Mouse (Mus musculus): ENCODE data around the gene Lce3e. TPM values are rescaled to one million over a fixed set of nuclear protein-coding genes. Genes with fewer than 3 reads are reported as not detected.

Gene Lce3e
- polyA plus RNA-seq (2012; rRNA removed), result not detected in 2 replicates

DNA sequence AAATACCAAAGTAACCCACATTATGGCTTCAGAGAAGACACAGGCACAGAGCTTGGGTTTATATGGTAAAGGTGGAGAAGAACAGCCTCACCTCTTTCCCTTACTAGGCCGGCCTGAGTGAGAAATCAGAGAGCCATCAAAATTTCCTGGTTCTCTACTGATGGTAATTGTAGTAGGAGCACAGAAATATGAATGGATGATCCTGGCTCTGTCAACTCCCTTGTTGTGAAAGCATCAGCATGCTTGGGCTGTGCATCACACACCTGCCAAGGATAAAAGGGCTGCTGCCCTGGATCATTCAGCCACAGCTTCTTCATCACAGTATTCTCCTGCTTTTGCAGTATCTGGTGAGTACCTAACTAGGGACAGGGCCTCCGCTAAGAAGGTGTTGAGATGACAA lies at the start of gene Lce3e:
TSS of gene Lce3e (plus strand) at position 301 of the 400 bp plus-strand sequence.
- WGBS, result 93% methylated on average over 2 of the region's 2 CpGs
- TF ChIP-seq CTCF (IDR thresholded peaks at IDR 0.05; ENCODE audit: borderline replicate concordance, insufficient read depth, low read depth, low read length) (no peak), POLR2A (IDR thresholded peaks at IDR 0.05; ENCODE audit: borderline replicate concordance, insufficient read depth, low read length) (no peak)
- no peak for DNase-seq
- no peak within 1 kb of the TSS for H3K27ac ChIP-seq (ENCODE audit: insufficient read depth, low read length)
- no peak within 1 kb of the TSS for H3K4me3 ChIP-seq (replicated peaks; ENCODE audit: insufficient read depth, low read depth, low read length)
- no peaks in the 10 kb centered on the region for H3K27me3 ChIP-seq (ENCODE audit: control insufficient read depth, insufficient read depth, low read length)
- H3K4me1 ChIP-seq (ENCODE audit: control insufficient read depth, insufficient read depth, low read length), result no peaks in the 10 kb centered on the region

- no peak overlapping the region for H3K27ac ChIP-seq (ENCODE audit: insufficient read depth, low read length)
- no peak overlapping the region for H3K4me3 ChIP-seq (replicated peaks; ENCODE audit: insufficient read depth, low read depth, low read length)
- TF ChIP-seq CTCF (IDR thresholded peaks at IDR 0.05; ENCODE audit: borderline replicate concordance, insufficient read depth, low read depth, low read length) (no peak), POLR2A (IDR thresholded peaks at IDR 0.05; ENCODE audit: borderline replicate concordance, insufficient read depth, low read length) (no peak)
- no peaks in the 10 kb centered on the region for H3K4me1 ChIP-seq (ENCODE audit: control insufficient read depth, insufficient read depth, low read length)
- WGBS, result 65% methylated on average over 4 of the region's 4 CpGs
- H3K27me3 ChIP-seq (ENCODE audit: control insufficient read depth, insufficient read depth, low read length), result no peaks in the 10 kb centered on the region
- DNase-seq, result no peak
Measured at GRCm38 (mm10) chr3:92920364-92920763, 46.5 kb upstream of the Lce3e start.

- DNase-seq, result no peak
- TF ChIP-seq CTCF (IDR thresholded peaks at IDR 0.05; ENCODE audit: borderline replicate concordance, insufficient read depth, low read depth, low read length) (no peak), POLR2A (IDR thresholded peaks at IDR 0.05; ENCODE audit: borderline replicate concordance, insufficient read depth, low read length) (no peak)
- H3K4me3 ChIP-seq (replicated peaks; ENCODE audit: insufficient read depth, low read depth, low read length), result no peak within 1 kb of the TSS
- no peak within 1 kb of the TSS for H3K27ac ChIP-seq (ENCODE audit: insufficient read depth, low read length)
- no peaks in the 10 kb centered on the region for H3K27me3 ChIP-seq (ENCODE audit: control insufficient read depth, insufficient read depth, low read length)
- 74% methylated on average over 2 of the region's 2 CpGs for WGBS
- no peaks in the 10 kb centered on the region for H3K4me1 ChIP-seq (ENCODE audit: control insufficient read depth, insufficient read depth, low read length)
Measured at GRCm38 (mm10) chr3:92926130-92926529, 40.7 kb upstream of the Lce3e start, which contains the start of gene Lce3a. Gene Lce3a, minus strand, starts transcription at chr3:92926230.

DNA sequence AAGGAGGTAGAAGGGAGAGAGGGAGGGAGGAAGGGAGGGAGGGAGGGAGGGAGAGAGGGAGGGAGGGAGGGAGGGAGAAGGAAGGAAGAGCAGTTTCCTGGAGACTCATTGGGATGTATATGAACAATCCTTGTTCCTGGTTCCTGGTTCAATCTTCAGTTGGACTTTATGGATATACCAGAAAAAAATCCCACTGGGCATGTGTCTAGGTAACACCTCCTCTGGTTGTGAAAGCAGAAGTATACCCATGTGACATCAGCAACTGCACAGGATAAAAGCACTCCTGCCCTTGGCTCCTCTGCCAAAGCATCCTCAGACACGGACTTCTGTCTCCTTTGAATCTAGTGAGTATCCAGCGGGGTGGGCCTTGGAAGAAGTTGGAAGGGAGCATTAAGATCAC lies 34.2 kb upstream of the Lce3e start, which contains the start of gene Lce3b:
TSS of gene Lce3b (plus strand) at position 301 of the 400 bp plus-strand sequence.
- Histone ChIP-seq H3K4me3 (replicated peaks; ENCODE audit: insufficient read depth, low read depth, low read length) (no peak within 1 kb of the TSS), H3K27me3 (ENCODE audit: control insufficient read depth, insufficient read depth, low read length) (no peaks in the 10 kb centered on the region), H3K27ac (ENCODE audit: insufficient read depth, low read length) (no peak within 1 kb of the TSS), H3K4me1 (ENCODE audit: control insufficient read depth, insufficient read depth, low read length) (no peaks in the 10 kb centered on the region)
- DNase-seq, result no peak
- TF ChIP-seq POLR2A (IDR thresholded peaks at IDR 0.05; ENCODE audit: borderline replicate concordance, insufficient read depth, low read length) (no peak), CTCF (IDR thresholded peaks at IDR 0.05; ENCODE audit: borderline replicate concordance, insufficient read depth, low read depth, low read length) (no peak)
- WGBS, result 40% methylated on average over 2 of the region's 2 CpGs

DNA sequence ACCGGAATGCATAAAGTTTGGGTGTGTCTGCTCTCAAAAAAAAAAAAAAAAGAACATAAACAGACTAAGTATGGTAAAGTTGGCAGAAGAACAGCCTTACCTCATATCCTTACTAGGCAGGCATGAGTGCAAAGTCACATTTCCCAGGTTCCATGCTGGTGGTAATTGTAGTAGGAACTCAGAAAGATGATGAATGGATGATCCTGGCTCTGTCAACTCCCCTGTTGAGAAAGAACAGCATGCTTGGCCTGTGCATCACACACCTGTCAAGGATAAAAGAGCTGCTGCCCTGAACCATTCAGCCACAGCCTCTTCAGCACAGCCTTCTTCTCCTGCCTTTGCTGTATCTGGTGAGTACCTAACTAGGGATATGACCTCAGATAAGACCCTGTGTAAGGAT lies 22.7 kb upstream of the Lce3e start, which contains the start of gene Lce3c:
TSS of gene Lce3c (plus strand) at position 301 of the 400 bp plus-strand sequence.
- 86% methylated on average over 1 of the region's 1 CpGs for whole genome bisulfite sequencing
- H3K4me3 ChIP-seq (replicated peaks; ENCODE audit: insufficient read depth, low read depth, low read length), result no peak within 1 kb of the TSS
- no peak for TF ChIP-seq CTCF (IDR thresholded peaks at IDR 0.05; ENCODE audit: borderline replicate concordance, insufficient read depth, low read depth, low read length)
- TF ChIP-seq POLR2A (IDR thresholded peaks at IDR 0.05; ENCODE audit: borderline replicate concordance, insufficient read depth, low read length), result no peak

GRCm38 (mm10) chr3:92957090-92957489 lies 9.8 kb upstream of the Lce3e start, which contains the start of gene Lce3d:
Gene Lce3d, plus strand, starts transcription at chr3:92957390.
- no peaks in the 10 kb centered on the region for H3K27me3 ChIP-seq (ENCODE audit: control insufficient read depth, insufficient read depth, low read length)
- H3K27ac ChIP-seq (ENCODE audit: insufficient read depth, low read length), result no peak within 1 kb of the TSS
- 95% methylated on average over 1 of the region's 1 CpGs for WGBS
- no peak within 1 kb of the TSS for H3K4me3 ChIP-seq (replicated peaks; ENCODE audit: insufficient read depth, low read depth, low read length)
- no peaks in the 10 kb centered on the region for H3K4me1 ChIP-seq (ENCODE audit: control insufficient read depth, insufficient read depth, low read length)
- TF ChIP-seq POLR2A (IDR thresholded peaks at IDR 0.05; ENCODE audit: borderline replicate concordance, insufficient read depth, low read length) (no peak), CTCF (IDR thresholded peaks at IDR 0.05; ENCODE audit: borderline replicate concordance, insufficient read depth, low read depth, low read length) (no peak)
- DNase-seq, result no peak

More for the DNA sequence above, 22.7 kb upstream of the Lce3e start, which contains the start of gene Lce3c:
- Histone ChIP-seq H3K27me3 (ENCODE audit: control insufficient read depth, insufficient read depth, low read length) (no peaks in the 10 kb centered on the region), H3K27ac (ENCODE audit: insufficient read depth, low read length) (no peak within 1 kb of the TSS), H3K4me1 (ENCODE audit: control insufficient read depth, insufficient read depth, low read length) (no peaks in the 10 kb centered on the region)
- DNase-seq, result no peak

GRCm38 (mm10) chr3:92978484-92978883 lies 11.6 kb downstream of the Lce3e start:
- DNase-seq, result no peak
- Histone ChIP-seq H3K27me3 (ENCODE audit: control insufficient read depth, insufficient read depth, low read length) (no peaks in the 10 kb centered on the region), H3K27ac (ENCODE audit: insufficient read depth, low read length) (no peak overlapping the region), H3K4me3 (replicated peaks; ENCODE audit: insufficient read depth, low read depth, low read length) (no peak overlapping the region), H3K4me1 (ENCODE audit: control insufficient read depth, insufficient read depth, low read length) (no peaks in the 10 kb centered on the region)
- 83% methylated on average over 2 of the region's 2 CpGs for WGBS
- TF ChIP-seq POLR2A (IDR thresholded peaks at IDR 0.05; ENCODE audit: borderline replicate concordance, insufficient read depth, low read length), result no peak
- TF ChIP-seq CTCF (IDR thresholded peaks at IDR 0.05; ENCODE audit: borderline replicate concordance, insufficient read depth, low read depth, low read length), result no peak

- H3K4me1 ChIP-seq (ENCODE audit: control insufficient read depth, insufficient read depth, low read length), result no peaks in the 10 kb centered on the region
- TF ChIP-seq CTCF (IDR thresholded peaks at IDR 0.05; ENCODE audit: borderline replicate concordance, insufficient read depth, low read depth, low read length) (no peak), POLR2A (IDR thresholded peaks at IDR 0.05; ENCODE audit: borderline replicate concordance, insufficient read depth, low read length) (no peak)
- H3K4me3 ChIP-seq (replicated peaks; ENCODE audit: insufficient read depth, low read depth, low read length), result no peak within 1 kb of the TSS
- H3K27me3 ChIP-seq (ENCODE audit: control insufficient read depth, insufficient read depth, low read length), result no peaks in the 10 kb centered on the region
- no peak within 1 kb of the TSS for H3K27ac ChIP-seq (ENCODE audit: insufficient read depth, low read length)
- no peak for DNase-seq
Measured at GRCm38 (mm10) chr3:92991926-92992325, 25.1 kb downstream of the Lce3e start, which contains the start of gene Lce3f. Gene Lce3f, plus strand, starts transcription at chr3:92992226.

Data from cerebellum, adult 2 months (tissue).